Mouse (Mus musculus) midbrain, embryonic 12.5 days (tissue): ENCODE results near the gene Nbr1. TPM values are rescaled to one million over a fixed set of nuclear protein-coding genes. Genes with fewer than 3 reads are reported as not detected.
A peak's percentile ranks its signal among the peaks of the same experiment; 100 is the strongest.
"Not testable (repeated sequence)": the region's sequence is repeated elsewhere in the genome, so short reads cannot be mapped to it uniquely, and the experiment has no call there.

Source experiments
- ATAC-seq: fragments of 200-750 bp; cut with Nextera tagmentation; 2 replicates; pipeline ENCODE4 v1.8.0; 2017; ENCODE audit warnings: low read depth, moderate TSS enrichment, moderate library complexity; ENCODE audit not compliant: low FRiP score
- H3K27ac ChIP-seq: fragments of 300-500 bp; sonication (generic); replicated peaks from 2 replicates; pipeline ENCODE4 v1.5.1; 2016; ENCODE audit warnings: mild to moderate bottlenecking
- H3K27me3 ChIP-seq: fragments of 300-500 bp; sonication (generic); 2 replicates; pipeline ENCODE4 v1.6.1; 2016; ENCODE audit warnings: mild to moderate bottlenecking
- H3K36me3 ChIP-seq: fragments of 300-500 bp; sonication (generic); 2 replicates; pipeline ENCODE4 v1.6.1; 2016
- H3K4me1 ChIP-seq: fragments of 300-500 bp; sonication (generic); 2 replicates; pipeline ENCODE4 v1.6.1; 2016
- H3K4me2 ChIP-seq: fragments of 300-500 bp; sonication (generic); replicated peaks from 2 replicates; pipeline ENCODE4 v1.6.1; 2016; ENCODE audit warnings: mild to moderate bottlenecking, moderate library complexity
- H3K4me3 ChIP-seq: fragments of 300-500 bp; sonication (generic); 2 replicates; pipeline ENCODE4 v1.5.1; 2016; ENCODE audit warnings: mild to moderate bottlenecking
- H3K9ac ChIP-seq: fragments of 300-500 bp; sonication (generic); replicated peaks from 2 replicates; pipeline ENCODE4 v1.6.1; 2016; ENCODE audit warnings: mild to moderate bottlenecking, moderate library complexity
- H3K9me3 ChIP-seq: fragments of 300-500 bp; sonication (generic); 2 replicates; pipeline ENCODE4 v1.6.1; 2016; ENCODE audit warnings: mild to moderate bottlenecking
- WGBS: fragments of 180-500 bp; shearing (Covaris S2); methylation state at CpG from one replicate; pipeline ENCODE4 v1.1.7; 2016; 5-methylcytosine and 5-hydroxymethylcytosine counted together
- polyA plus RNA-seq: library from polyadenylated mRNA; unstranded; fragments of >200 nt; fragmentation: Nextera tagmentation; extraction: Ambion mirVana; gene quantifications from 2 replicates; pipeline ENCODE4 v1.2.1, GENCODE M21; 2016

The Nbr1 gene
- polyA plus RNA-seq, 1 experiment from 2014 or later, result 119 TPM

- Histone ChIP-seq H3K27ac (no peak overlapping the region), H3K4me3 (no peak overlapping the region), H3K4me1 (peaks cover 8% of the 10 kb centered on the region), H3K27me3 (no peaks in the 10 kb centered on the region), H3K4me2 (no peak overlapping the region), H3K9ac (no peak overlapping the region), H3K36me3 (peaks cover 14% of the 10 kb centered on the region), H3K9me3 (no peaks in the 10 kb centered on the region)
- 87% methylated on average over 4 of the region's 4 CpGs for WGBS
- no peak for ATAC-seq
Observed at GRCm38 (mm10) chr11:101585805-101586204, 33.9 kb downstream of the Nbr1 start.

DNA sequence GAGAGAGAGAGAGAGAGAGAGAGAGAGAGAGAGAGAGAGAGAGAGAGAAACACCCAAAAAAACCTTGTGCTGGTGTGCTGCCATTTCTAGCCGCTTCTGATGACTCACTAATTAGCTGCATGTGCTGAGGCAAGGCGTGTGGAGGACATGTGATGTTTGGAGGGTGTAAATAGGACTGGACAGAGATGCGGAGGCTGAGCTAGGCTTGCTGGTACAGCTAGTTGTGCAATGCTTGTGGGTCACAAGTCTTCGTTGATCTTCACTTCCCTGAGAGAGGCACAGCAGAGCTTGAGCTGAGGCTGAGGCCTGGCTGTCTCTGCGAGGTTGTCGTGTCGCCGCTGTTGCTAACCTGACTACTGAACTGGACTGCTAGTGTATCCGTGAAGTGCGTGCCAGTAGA, 35.7 kb downstream of the Nbr1 start:
- 90% methylated on average over 10 of the region's 10 CpGs for WGBS
- Histone ChIP-seq H3K4me3 (no peak overlapping the region), H3K36me3 (peaks cover 10% of the 10 kb centered on the region; the same call in 1 of the 2 replicates), H3K27ac (no peak overlapping the region), H3K27me3 (no peaks in the 10 kb centered on the region), H3K4me1 (no peaks in the 10 kb centered on the region), H3K4me2 (no peak overlapping the region), H3K9me3 (no peaks in the 10 kb centered on the region), H3K9ac (no peak overlapping the region)
- ATAC-seq, result no peak

DNA sequence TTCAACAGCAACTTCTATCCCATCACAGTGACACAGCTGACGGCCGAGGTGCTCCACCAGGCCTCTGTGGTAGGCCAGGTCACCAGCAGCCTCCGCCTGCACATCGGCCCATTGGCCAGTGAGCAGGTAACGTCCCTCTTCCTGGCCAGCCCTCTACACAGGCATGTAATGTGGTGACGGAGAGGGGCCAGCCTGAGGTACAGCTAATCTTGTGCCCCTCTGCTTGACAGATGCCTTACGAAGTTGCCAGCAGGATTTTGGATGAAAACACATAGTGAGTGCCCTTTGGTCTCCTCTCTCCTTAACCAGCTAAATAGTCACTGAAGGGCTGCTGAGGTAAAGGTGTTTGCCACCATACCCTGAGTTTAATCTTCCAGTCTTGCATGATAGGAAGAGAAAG, 36.9 kb downstream of the Nbr1 start:
- WGBS, result 94% methylated on average over 7 of the region's 7 CpGs
- no peaks in the 10 kb centered on the region for H3K27me3 ChIP-seq
- no peak overlapping the region for H3K27ac ChIP-seq
- no peaks in the 10 kb centered on the region for H3K4me1 ChIP-seq
- H3K4me2 ChIP-seq, result no peak overlapping the region
- H3K9ac ChIP-seq, result no peak overlapping the region
- H3K4me3 ChIP-seq, result no peak overlapping the region
- H3K9me3 ChIP-seq, result no peaks in the 10 kb centered on the region
- ATAC-seq, result no peak
- H3K36me3 ChIP-seq, result peaks cover 10% of the 10 kb centered on the region; the same call in 1 of the 2 replicates

GRCm38 (mm10) chr11:101589444-101589843, 37.5 kb downstream of the Nbr1 start:
- Histone ChIP-seq H3K9ac (no peak overlapping the region), H3K36me3 (peaks cover 10% of the 10 kb centered on the region; the same call in 1 of the 2 replicates), H3K4me1 (no peaks in the 10 kb centered on the region), H3K9me3 (no peaks in the 10 kb centered on the region), H3K4me3 (no peak overlapping the region), H3K4me2 (no peak overlapping the region), H3K27me3 (no peaks in the 10 kb centered on the region), H3K27ac (no peak overlapping the region)
- no peak for ATAC-seq
- WGBS, result 34% methylated on average over 5 of the region's 5 CpGs

- Histone ChIP-seq H3K4me3 (no peak overlapping the region), H3K36me3 (peaks cover 10% of the 10 kb centered on the region; the same call in 1 of the 2 replicates), H3K4me2 (no peak overlapping the region), H3K4me1 (no peaks in the 10 kb centered on the region), H3K27me3 (no peaks in the 10 kb centered on the region), H3K9ac (no peak overlapping the region), H3K27ac (no peak overlapping the region), H3K9me3 (no peaks in the 10 kb centered on the region)
- no peak for ATAC-seq
- 82% methylated on average over 12 of the region's 12 CpGs for WGBS
Observed at GRCm38 (mm10) chr11:101589989-101590624, 38.2 kb downstream of the Nbr1 start.

DNA sequence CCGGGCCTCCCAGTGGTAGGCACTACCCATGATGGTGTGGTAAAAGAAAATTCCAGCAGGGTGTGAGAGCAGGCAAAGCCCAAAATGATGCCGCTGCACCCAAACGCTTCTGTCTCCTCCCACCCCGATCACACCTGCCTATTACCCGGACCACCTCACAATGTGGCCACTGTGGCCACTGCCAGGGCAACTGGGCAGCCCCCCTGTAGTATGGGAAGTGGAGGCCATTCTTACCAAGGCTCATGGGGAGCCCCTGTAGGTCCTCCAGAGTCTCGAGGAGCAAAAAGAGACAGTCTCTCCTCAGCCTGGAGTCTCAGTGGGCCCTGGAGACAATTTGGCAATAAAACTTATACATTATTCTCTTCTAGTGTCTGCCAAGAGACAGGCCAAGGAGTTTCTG, 47.2 kb downstream of the Nbr1 start, which contains the start of gene Gm11634:
Gene Gm11634 (minus strand): TSS at position 101 of the 400 bp plus-strand sequence.
- Histone ChIP-seq H3K4me3 (no peak within 1 kb of the TSS), H3K9me3 (no peaks in the 10 kb centered on the region), H3K36me3 (no peaks in the 10 kb centered on the region), H3K27ac (no peak within 1 kb of the TSS), H3K4me1 (no peaks in the 10 kb centered on the region), H3K9ac (no peak within 1 kb of the TSS), H3K27me3 (0 out of 2 replicates have a peak, but pooled peaks cover 10% of the 10 kb centered on the region), H3K4me2 (no peak within 1 kb of the TSS)
- no peak for ATAC-seq
- 81% methylated on average over 6 of the region's 6 CpGs for WGBS

- H3K36me3 ChIP-seq, result no peaks in the 10 kb centered on the region
- WGBS, result 9% methylated on average over 3 of the region's 3 CpGs
- no peak for ATAC-seq
- H3K4me2 ChIP-seq, result no peak overlapping the region
- H3K9me3 ChIP-seq, result no peaks in the 10 kb centered on the region
- no peak overlapping the region for H3K9ac ChIP-seq
- H3K4me1 ChIP-seq, result no peaks in the 10 kb centered on the region
- H3K4me3 ChIP-seq, result no peak overlapping the region
- H3K27ac ChIP-seq, result no peak overlapping the region
- 0 out of 2 replicates have a peak, but pooled peaks cover 10% of the 10 kb centered on the region for H3K27me3 ChIP-seq
Observed at GRCm38 (mm10) chr11:101602491-101602890, 50.5 kb downstream of the Nbr1 start.

DNA sequence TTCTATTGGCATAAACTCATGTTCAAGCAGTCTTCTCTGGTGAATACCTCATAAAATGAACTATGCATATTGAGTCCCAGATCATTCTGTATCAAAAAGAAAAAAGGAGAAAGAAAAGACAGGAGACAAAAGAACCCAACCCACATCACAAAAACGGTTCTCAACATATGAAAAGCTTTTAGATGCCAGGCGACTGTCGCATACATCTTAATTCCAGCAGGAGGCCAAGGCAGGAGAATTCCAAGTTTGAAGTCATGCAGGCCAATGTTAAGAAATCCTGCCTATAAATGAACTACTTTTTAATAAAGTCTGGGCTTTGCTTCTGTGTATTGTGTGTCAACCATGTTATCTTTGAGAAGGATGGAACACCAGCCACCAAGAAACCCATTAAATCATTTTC, 52.2 kb downstream of the Nbr1 start:
- H3K4me3 ChIP-seq, result peak overlapping the region; percentile 40; the same call in 1 of the 2 replicates
- no peak for ATAC-seq
- peak overlapping the region; percentile 52 for H3K4me2 ChIP-seq
- peak overlapping the region; percentile 67 for H3K27ac ChIP-seq
- H3K4me1 ChIP-seq, result no peaks in the 10 kb centered on the region
- no peaks in the 10 kb centered on the region for H3K36me3 ChIP-seq
- H3K9me3 ChIP-seq, result no peaks in the 10 kb centered on the region
- no peak overlapping the region for H3K9ac ChIP-seq
- 1% methylated on average over 3 of the region's 3 CpGs for WGBS
- 0 out of 2 replicates have a peak, but pooled peaks cover 10% of the 10 kb centered on the region for H3K27me3 ChIP-seq

- Histone ChIP-seq H3K27me3 (0 out of 2 replicates have a peak, but pooled peaks cover 10% of the 10 kb centered on the region), H3K4me3 (peak overlapping the region; percentile 40)
- 2% methylated on average over 30 of the region's 30 CpGs for WGBS
Observed at GRCm38 (mm10) chr11:101604531-101605453, 52.8 kb downstream of the Nbr1 start.

GRCm38 (mm10) chr11:101607134-101607533, 55.2 kb downstream of the Nbr1 start:
- not testable (repeated sequence) for ATAC-seq
- 89% methylated on average over 4 of the region's 4 CpGs for WGBS

More at GRCm38 (mm10) chr11:101604531-101605453, 52.8 kb downstream of the Nbr1 start:
- Histone ChIP-seq H3K9ac (peak overlapping the region; percentile 11; the same call in 1 of the 2 replicates), H3K4me2 (peak overlapping the region; percentile 52), H3K27ac (peak overlapping the region; percentile 67)
- not testable (repeated sequence) for H3K36me3 ChIP-seq, H3K9me3 ChIP-seq, H3K4me1 ChIP-seq
- ATAC-seq, result peak; percentile 78

DNA sequence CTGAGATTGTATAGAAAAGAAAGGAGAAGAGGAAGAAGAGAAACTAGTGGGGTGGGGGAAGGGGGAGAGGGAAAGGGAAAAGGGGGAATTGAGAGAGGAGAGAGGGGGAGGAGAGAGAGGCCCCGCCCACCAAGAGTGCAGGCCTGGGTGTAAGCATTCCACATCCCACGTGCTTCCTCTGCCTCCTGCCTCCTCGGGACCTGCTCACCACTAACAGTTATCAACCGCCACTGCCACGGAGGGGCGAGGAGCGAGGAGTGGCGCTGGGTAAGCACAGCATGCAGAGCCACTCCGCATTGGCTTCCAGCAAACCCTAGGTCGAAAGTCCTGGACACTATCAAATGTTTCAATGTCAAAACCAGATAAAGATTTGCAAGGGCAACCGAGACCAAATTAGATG, 58.5 kb downstream of the Nbr1 start:
- 54% methylated on average over 11 of the region's 11 CpGs for WGBS
- Histone ChIP-seq H3K4me2 (no peak overlapping the region), H3K9me3 (no peaks in the 10 kb centered on the region), H3K4me1 (peaks cover 15% of the 10 kb centered on the region), H3K36me3 (no peaks in the 10 kb centered on the region), H3K4me3 (no peak overlapping the region), H3K27me3 (0 out of 2 replicates have a peak, but pooled peaks cover 2% of the 10 kb centered on the region), H3K27ac (no peak overlapping the region), H3K9ac (no peak overlapping the region)
- no peak for ATAC-seq

More at GRCm38 (mm10) chr11:101607134-101607533, 55.2 kb downstream of the Nbr1 start:
- H3K36me3 ChIP-seq, H3K4me2 ChIP-seq, H3K9me3 ChIP-seq, H3K27ac ChIP-seq, H3K4me3 ChIP-seq, H3K9ac ChIP-seq, H3K4me1 ChIP-seq: not testable (repeated sequence)
- 0 out of 2 replicates have a peak, but pooled peaks cover 10% of the 10 kb centered on the region for H3K27me3 ChIP-seq

- Histone ChIP-seq H3K4me1 (peaks cover 35% of the 10 kb centered on the region), H3K9ac (no peak overlapping the region), H3K9me3 (no peaks in the 10 kb centered on the region), H3K27ac (peak overlapping the region; percentile 1; the same call in 1 of the 2 replicates), H3K36me3 (no peaks in the 10 kb centered on the region), H3K27me3 (peaks cover 9% of the 10 kb centered on the region; the same call in 1 of the 2 replicates), H3K4me2 (no peak overlapping the region), H3K4me3 (no peak overlapping the region)
- 78% methylated on average over 6 of the region's 6 CpGs for WGBS
- ATAC-seq, result no peak
Observed at GRCm38 (mm10) chr11:101613596-101613995, 61.6 kb downstream of the Nbr1 start.
